8 mouse cellular contexts compared by ENCODE assay signal in the genomic region with DNA sequence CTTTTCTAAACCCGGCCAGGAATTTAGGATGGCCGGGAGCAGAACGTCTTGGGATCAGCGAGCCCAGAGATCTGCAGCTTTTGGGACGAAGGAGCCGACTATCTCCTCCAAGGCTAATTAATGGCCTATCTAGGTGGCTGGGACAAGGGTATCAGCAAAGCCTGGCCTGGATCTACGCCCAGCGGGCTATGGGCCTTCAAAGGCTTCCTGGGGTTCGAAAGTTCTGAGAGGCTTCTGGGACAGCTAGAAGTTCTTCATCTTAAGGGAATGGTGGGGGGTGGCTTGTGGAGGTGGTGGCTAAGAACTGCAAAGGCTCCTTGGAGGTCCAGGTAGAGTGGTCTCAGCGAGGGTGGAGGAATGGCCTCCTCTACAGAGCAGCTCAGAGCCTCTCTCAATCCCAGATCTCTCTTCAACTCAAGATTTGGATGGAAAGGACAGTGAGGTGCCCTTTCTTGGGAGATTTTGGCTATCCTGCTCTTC. TPM values are rescaled to one million over a fixed set of nuclear protein-coding genes. Genes with fewer than 3 reads are reported as not detected.
DNase-seq lines count a peak whose midpoint lies in the region; ATAC-seq and TF ChIP-seq lines count a peak whose summit lies in the region.

No protein-coding gene starts in this region.

- H3K27ac ChIP-seq in brown adipose tissue, adult 24 weeks (replicated peaks; ENCODE audit: low read depth, low read length), result peak overlapping the region; percentile 61
- peak overlapping the region; percentile 97 for H3K27ac ChIP-seq in kidney, embryonic 14.5 days (ENCODE audit: low read depth, low read length)
- no peak overlapping the region; the same call in 1 of the 2 replicates for H3K27ac ChIP-seq in testis, adult 2 months (ENCODE audit: control insufficient read depth, insufficient read depth, low read depth, low read length)

- peak overlapping the region; percentile 81 for H3K4me2 ChIP-seq in kidney, embryonic 14.5 days (replicated peaks; ENCODE audit: low read depth, low read length)

- no peaks in the 10 kb centered on the region for H3K4me1 ChIP-seq in brown adipose tissue, adult 24 weeks (ENCODE audit: control insufficient read depth, insufficient read depth, insufficient read length, low read length)
- peaks cover 26% of the 10 kb centered on the region for H3K4me1 ChIP-seq in kidney, embryonic 14.5 days (ENCODE audit: control insufficient read depth, insufficient read depth, low read length)
- H3K4me1 ChIP-seq in testis, adult 2 months (ENCODE audit: control insufficient read depth, insufficient read depth, low read length), result peaks cover 31% of the 10 kb centered on the region

- H3K9me3 ChIP-seq in kidney, embryonic 14.5 days (ENCODE audit: control insufficient read depth, low read length), result no peaks in the 10 kb centered on the region

- H3K4me3 ChIP-seq in brown adipose tissue, adult 24 weeks (ENCODE audit: insufficient read depth, low read depth, low read length), result peak overlapping the region; percentile 55
- H3K4me3 ChIP-seq in kidney, embryonic 14.5 days (ENCODE audit: low read length), result peak overlapping the region; percentile 83
- H3K4me3 ChIP-seq in testis, adult 2 months (ENCODE audit: control insufficient read depth, low read depth, low read length), result peak overlapping the region; percentile 68

- peak; percentile 26 for DNase-seq in kidney, adult 11 months
- no peak for DNase-seq in kidney, adult 8-10 months
- DNase-seq in heart, adult 8-10 months (ENCODE audit: low spot score), result peak; percentile 42
- DNase-seq in lung, postnatal 25 days (ENCODE audit: low spot score), result peak; percentile 43
- no peak for DNase-seq in layer of hippocampus, postnatal 36 days

- TF ChIP-seq CTCF in testis, adult 2 months (IDR thresholded peaks at IDR 0.05; ENCODE audit: control insufficient read depth, insufficient read depth, insufficient replicate concordance, low read depth, low read length), result no peak

- TF ChIP-seq POLR2A in testis, adult 2 months (IDR thresholded peaks at IDR 0.05; ENCODE audit: control insufficient read depth, low read depth, low read length), result no peak

- peak overlapping the region; percentile 80; the same call in 1 of the 2 replicates for H3K9ac ChIP-seq in kidney, embryonic 14.5 days (ENCODE audit: low read depth, low read length)

- H3K36me3 ChIP-seq in kidney, embryonic 14.5 days (ENCODE audit: control insufficient read depth, insufficient read depth, low read length), result peaks cover 4% of the 10 kb centered on the region
- H3K36me3 ChIP-seq in testis, adult 2 months (ENCODE audit: control insufficient read depth, insufficient read depth, low read length), result no peaks in the 10 kb centered on the region

- ATAC-seq in kidney, embryonic 14.5 days (ENCODE audit: low FRiP score, low TSS enrichment), result peak; percentile 5; the same call in 1 of the 2 replicates

- H3K27me3 ChIP-seq in kidney, embryonic 14.5 days (ENCODE audit: control insufficient read depth, insufficient read depth, low read length), result no peaks in the 10 kb centered on the region
- peaks cover 5% of the 10 kb centered on the region for H3K27me3 ChIP-seq in testis, adult 2 months (ENCODE audit: control insufficient read depth, insufficient read depth, low read length)

- WGBS in kidney, embryonic 14.5 days, result 0% methylated on average over 10 of the region's 10 CpGs

RNA-seq across cellular contexts. Expression of a gene that starts 1.1 kb away (rescaled TPM):
- polyA plus RNA-seq in brown adipose tissue, adult 24 weeks (2012; ENCODE audit: insufficient read depth, insufficient read length, missing spikeins), result 1.5 and 1.8 TPM in 2 replicates
- 1 to 10 TPM; 3.3 to 4.2 (median 3.7) TPM for total RNA-seq in heart, adult 8-10 months (2022)
- polyA plus RNA-seq in kidney, embryonic 14.5 days (2014; fragmentation: Nextera tagmentation; extraction: Ambion mirVana), result 26.3 and 33.8 TPM in 2 replicates
- 0.58 and 0.83 TPM in 2 replicates for polyA plus RNA-seq in testis, adult 2 months (2012; rRNA removed)
- total RNA-seq in layer of hippocampus, postnatal 36 days (2021), result 1 to 10 TPM; 1.2 to 1.9 TPM

RNA-seq across cellular contexts. Expression of a gene that starts 29.8 kb away (rescaled TPM):
- 0.87 and 1.0 TPM in 2 replicates for polyA plus RNA-seq in brown adipose tissue, adult 24 weeks (2012; ENCODE audit: insufficient read depth, insufficient read length, missing spikeins)
- total RNA-seq in heart, adult 8-10 months (2022), result 10 to 100 TPM in 1 of 4 experiments, 1 to 10 TPM in 3; 4.4 to 11.5 (median 6.2) TPM
- polyA plus RNA-seq in kidney, embryonic 14.5 days (2014; fragmentation: Nextera tagmentation; extraction: Ambion mirVana), result 11.0 and 15.6 TPM in 2 replicates
- 0.41 and 0.51 TPM in 2 replicates for polyA plus RNA-seq in testis, adult 2 months (2012; rRNA removed)
- total RNA-seq in layer of hippocampus, postnatal 36 days (2021), result 1 to 10 TPM; 6.7 to 7.3 TPM

RNA-seq across cellular contexts. Expression of a gene that starts 35.4 kb away (rescaled TPM):
- 3.7 and 5.0 TPM in 2 replicates for polyA plus RNA-seq in brown adipose tissue, adult 24 weeks (2012; ENCODE audit: insufficient read depth, insufficient read length, missing spikeins)
- 1 to 10 TPM; 2.2 to 6.2 (median 3.4) TPM for total RNA-seq in heart, adult 8-10 months (2022)
- polyA plus RNA-seq in kidney, embryonic 14.5 days (2014; fragmentation: Nextera tagmentation; extraction: Ambion mirVana), result 38.1 and 43.3 TPM in 2 replicates
- 4.1 and 4.8 TPM in 2 replicates for polyA plus RNA-seq in testis, adult 2 months (2012; rRNA removed)
- 1 to 10 TPM; 1.1 to 1.9 TPM for total RNA-seq in layer of hippocampus, postnatal 36 days (2021)

RNA-seq across cellular contexts. Expression of a gene that starts 40.1 kb away (rescaled TPM):
- 4.1 and 6.3 TPM in 2 replicates for polyA plus RNA-seq in brown adipose tissue, adult 24 weeks (2012; ENCODE audit: insufficient read depth, insufficient read length, missing spikeins)
- total RNA-seq in heart, adult 8-10 months (2022), result 10 to 100 TPM; 13.0 to 22.0 (median 16.4) TPM
- polyA plus RNA-seq in kidney, embryonic 14.5 days (2014; fragmentation: Nextera tagmentation; extraction: Ambion mirVana), result 7.8 and 10.4 TPM in 2 replicates
- polyA plus RNA-seq in testis, adult 2 months (2012; rRNA removed), result 0.38 and 0.82 TPM in 2 replicates
- 1 to 10 TPM; 2.5 to 3.2 TPM for total RNA-seq in layer of hippocampus, postnatal 36 days (2021)

RNA-seq across cellular contexts. Expression of a gene that starts 58.3 kb away (rescaled TPM):
- not detected in 2 replicates for polyA plus RNA-seq in brown adipose tissue, adult 24 weeks (2012; ENCODE audit: insufficient read depth, insufficient read length, missing spikeins)
- total RNA-seq in heart, adult 8-10 months (2022), result under 1 TPM in 3 of 4 experiments, not detected in 1; 0.19 to 0.49 (median 0.26) TPM
- 0.23 TPM in 1 of 2 replicates, not detected in the other for polyA plus RNA-seq in kidney, embryonic 14.5 days (2014; fragmentation: Nextera tagmentation; extraction: Ambion mirVana)
- polyA plus RNA-seq in testis, adult 2 months (2012; rRNA removed), result 0.11 and 0.20 TPM in 2 replicates
- not detected for total RNA-seq in layer of hippocampus, postnatal 36 days (2021)

Comparison
In these comparisons a context has a peak if more than half of its experiments do, and no peak if none do; other contexts are left out.
1. DNase-seq: peak in kidney, adult 11 months (single experiment), heart, adult 8-10 months (single experiment) and lung, postnatal 25 days (single experiment); none in kidney, adult 8-10 months (0 of 2) and layer of hippocampus, postnatal 36 days (0 of 2).
2. Peak in every context shown above with its lines, with median percentiles within 50 percentile points of each other: H3K4me3 ChIP-seq.